Mouse (Mus musculus): ENCODE results near the gene Tnrc6b. TPM values are rescaled to one million over a fixed set of nuclear protein-coding genes. Genes with fewer than 3 reads are reported as not detected.

Tnrc6b gene
- polyA plus RNA-seq, 1 experiment from 2014 or later = 23.9 TPM

- DNase-seq (ENCODE audit: low spot score) = no peak
These were observed 70.2 kb downstream of the Tnrc6b start for GRCm38 (mm10) chr15:80781218-80781806.

GRCm38 (mm10) chr15:80784553-80784971 is 73.4 kb downstream of the Tnrc6b start:
- no peak for DNase-seq (ENCODE audit: low spot score)

- no peak for DNase-seq (ENCODE audit: low spot score)
These were observed 74.6 kb downstream of the Tnrc6b start for GRCm38 (mm10) chr15:80785699-80786098.

GRCm38 (mm10) chr15:80787746-80788145 is 76.6 kb downstream of the Tnrc6b start:
- no peak for DNase-seq (ENCODE audit: low spot score)

- no peak for DNase-seq (ENCODE audit: low spot score)
These were observed 81.4 kb downstream of the Tnrc6b start for GRCm38 (mm10) chr15:80792556-80792955.

GRCm38 (mm10) chr15:80795076-80795475 is 84.0 kb downstream of the Tnrc6b start:
- no peak for DNase-seq (ENCODE audit: low spot score)

GRCm38 (mm10) chr15:80797757-80798156 is 86.6 kb downstream of the Tnrc6b start:
- DNase-seq (ENCODE audit: low spot score) = peak; percentile 67

GRCm38 (mm10) chr15:80798367-80799073 is 87.4 kb downstream of the Tnrc6b start:
- peak; percentile 96 for DNase-seq (ENCODE audit: low spot score)

- DNase-seq (ENCODE audit: low spot score) = peak; percentile 74
These were observed 88.0 kb downstream of the Tnrc6b start for GRCm38 (mm10) chr15:80799074-80799633.

GRCm38 (mm10) chr15:80799634-80800137 is 88.6 kb downstream of the Tnrc6b start:
- DNase-seq (ENCODE audit: low spot score) = peak; percentile 63

GRCm38 (mm10) chr15:80800201-80800600 is 89.1 kb downstream of the Tnrc6b start:
- no peak for DNase-seq (ENCODE audit: low spot score)

- peak; percentile 10 for DNase-seq (ENCODE audit: low spot score)
These were observed 89.7 kb downstream of the Tnrc6b start for GRCm38 (mm10) chr15:80800765-80801164.

- DNase-seq (ENCODE audit: low spot score) = no peak
These were observed 90.5 kb downstream of the Tnrc6b start for GRCm38 (mm10) chr15:80801597-80801996.

GRCm38 (mm10) chr15:80807162-80807561 is 96.0 kb downstream of the Tnrc6b start:
- no peak for DNase-seq (ENCODE audit: low spot score)

GRCm38 (mm10) chr15:80810226-80810625 is 99.1 kb downstream of the Tnrc6b start:
- no peak for DNase-seq (ENCODE audit: low spot score)

GRCm38 (mm10) chr15:80812840-80813239 is 101.7 kb downstream of the Tnrc6b start:
- DNase-seq (ENCODE audit: low spot score) = no peak

GRCm38 (mm10) chr15:80814792-80815191 is 103.7 kb downstream of the Tnrc6b start:
- DNase-seq (ENCODE audit: low spot score) = peak; percentile 48

GRCm38 (mm10) chr15:80822276-80822675 is 111.2 kb downstream of the Tnrc6b start:
- peak; percentile 60 for DNase-seq (ENCODE audit: low spot score)

- no peak for DNase-seq (ENCODE audit: low spot score)
These were observed 120.1 kb downstream of the Tnrc6b start for GRCm38 (mm10) chr15:80831170-80831569.

GRCm38 (mm10) chr15:80832808-80833207 is 121.7 kb downstream of the Tnrc6b start:
- no peak for DNase-seq (ENCODE audit: low spot score)

GRCm38 (mm10) chr15:80836246-80836645 is 125.1 kb downstream of the Tnrc6b start:
- no peak for DNase-seq (ENCODE audit: low spot score)

GRCm38 (mm10) chr15:80838836-80839235 is 127.7 kb downstream of the Tnrc6b start:
- no peak for DNase-seq (ENCODE audit: low spot score)
